Mouse (Mus musculus) heart, embryonic 16.5 days (tissue): ENCODE measurements around the gene Zmynd8. TPM values are rescaled to one million over a fixed set of nuclear protein-coding genes. Genes with fewer than 3 reads are reported as not detected.

ENCODE experiments used
- ATAC-seq: fragments of 200-750 bp; cut with Nextera tagmentation; replicated peaks from 2 replicates; pipeline ENCODE4 v1.8.0; 2017; ENCODE audit warnings: moderate number of reproducible peaks; ENCODE audit not compliant: insufficient read depth, low FRiP score; ENCODE audit errors: extremely low read depth
- H3K27ac ChIP-seq: fragments of 300-500 bp; sonication (generic); 2 replicates; pipeline ENCODE4 v1.5.1; 2014; ENCODE audit warnings: mild to moderate bottlenecking, low read length, control low read depth, moderate library complexity
- H3K27me3 ChIP-seq: fragments of 300-500 bp; sonication (generic); 2 replicates; pipeline ENCODE4 v1.6.1; 2014; ENCODE audit warnings: low read length, mixed read lengths; ENCODE audit not compliant: control insufficient read depth, insufficient read depth
- H3K36me3 ChIP-seq: fragments of 300-500 bp; sonication (generic); 2 replicates; pipeline ENCODE4 v1.6.1; 2014; ENCODE audit not compliant: control insufficient read depth, insufficient read depth
- H3K4me1 ChIP-seq: fragments of 300-500 bp; sonication (generic); 2 replicates; pipeline ENCODE4 v1.6.1; 2014; ENCODE audit warnings: low read length, mixed read lengths; ENCODE audit not compliant: control insufficient read depth, insufficient read depth
- H3K4me2 ChIP-seq: fragments of 300-500 bp; sonication (generic); 2 replicates; pipeline ENCODE4 v1.6.1; 2014; ENCODE audit warnings: low read depth, mild to moderate bottlenecking, control low read depth, low read length
- H3K4me3 ChIP-seq: fragments of 300-500 bp; sonication (generic); 2 replicates; pipeline ENCODE4 v1.5.1; 2014; ENCODE audit warnings: mild to moderate bottlenecking, control low read depth, low read length
- H3K9ac ChIP-seq: fragments of 300-500 bp; sonication (generic); 2 replicates; pipeline ENCODE4 v1.6.1; 2014; ENCODE audit warnings: low read length, control low read depth
- H3K9me3 ChIP-seq: fragments of 300-500 bp; sonication (generic); replicated peaks from 2 replicates; pipeline ENCODE4 v1.6.1; 2016; ENCODE audit warnings: low read length; ENCODE audit not compliant: control insufficient read depth
- WGBS: fragments of 180-500 bp; shearing (Covaris S2); extraction: QIAGEN DNeasy Blood & Tissue Kit; methylation state at CpG from one replicate; pipeline ENCODE4 v1.1.7; 2014; 5-methylcytosine and 5-hydroxymethylcytosine counted together
- polyA plus RNA-seq: library from polyadenylated mRNA; unstranded; fragments of >200 nt; fragmentation: Nextera tagmentation; extraction: Ambion mirVana; gene quantifications from 2 replicates; pipeline ENCODE4 v1.2.1, GENCODE M21; 2015

Gene Zmynd8
- polyA plus RNA-seq, 1 experiment from 2014 or later, result 36.0 TPM

GRCm38 (mm10) chr2:165828770-165829169 lies 70.0 kb downstream of the Zmynd8 start:
- H3K27ac ChIP-seq, result no peak overlapping the region
- H3K36me3 ChIP-seq, result peaks cover 46% of the 10 kb centered on the region
- no peaks in the 10 kb centered on the region for H3K27me3 ChIP-seq
- no peak for ATAC-seq
- H3K4me1 ChIP-seq, result peaks cover 15% of the 10 kb centered on the region
- no peaks in the 10 kb centered on the region for H3K9me3 ChIP-seq
- H3K9ac ChIP-seq, result no peak overlapping the region
- H3K4me2 ChIP-seq, result no peak overlapping the region
- no peak overlapping the region for H3K4me3 ChIP-seq
- WGBS, result 88% methylated on average over 12 of the region's 12 CpGs

GRCm38 (mm10) chr2:165825964-165826712 lies 72.7 kb downstream of the Zmynd8 start:
- no peaks in the 10 kb centered on the region for H3K9me3 ChIP-seq
- ATAC-seq, result peak; percentile 74
- H3K4me3 ChIP-seq, result no peak overlapping the region
- H3K36me3 ChIP-seq, result peaks cover 44% of the 10 kb centered on the region
- no peak overlapping the region for H3K27ac ChIP-seq
- H3K27me3 ChIP-seq, result no peaks in the 10 kb centered on the region
- H3K9ac ChIP-seq, result no peak overlapping the region
- H3K4me1 ChIP-seq, result peaks cover 7% of the 10 kb centered on the region; the same call in 1 of the 2 replicates
- WGBS, result 73% methylated on average over 10 of the region's 10 CpGs
- H3K4me2 ChIP-seq, result no peak overlapping the region

- Histone ChIP-seq H3K4me2 (no peak overlapping the region), H3K36me3 (peaks cover 38% of the 10 kb centered on the region), H3K4me3 (no peak overlapping the region), H3K9me3 (no peaks in the 10 kb centered on the region), H3K4me1 (peaks cover 4% of the 10 kb centered on the region), H3K9ac (no peak overlapping the region), H3K27ac (no peak overlapping the region), H3K27me3 (no peaks in the 10 kb centered on the region)
- ATAC-seq, result no peak
- WGBS, result 93% methylated on average over 17 of the region's 17 CpGs
These were observed 73.4 kb downstream of the Zmynd8 start for GRCm38 (mm10) chr2:165825261-165825900.

GRCm38 (mm10) chr2:165824826-165825225 lies 74.0 kb downstream of the Zmynd8 start:
- H3K4me1 ChIP-seq, result peaks cover 5% of the 10 kb centered on the region
- H3K9ac ChIP-seq, result no peak overlapping the region
- WGBS, result 91% methylated on average over 10 of the region's 10 CpGs
- no peaks in the 10 kb centered on the region for H3K9me3 ChIP-seq
- H3K4me2 ChIP-seq, result no peak overlapping the region
- no peak overlapping the region for H3K27ac ChIP-seq
- H3K4me3 ChIP-seq, result no peak overlapping the region
- H3K27me3 ChIP-seq, result no peaks in the 10 kb centered on the region
- peaks cover 41% of the 10 kb centered on the region for H3K36me3 ChIP-seq
- ATAC-seq, result no peak

- no peak overlapping the region for H3K9ac ChIP-seq
- no peak for ATAC-seq
- no peak overlapping the region for H3K4me2 ChIP-seq
- WGBS, result 93% methylated on average over 15 of the region's 15 CpGs
- H3K9me3 ChIP-seq, result no peaks in the 10 kb centered on the region
- H3K4me3 ChIP-seq, result no peak overlapping the region
- no peaks in the 10 kb centered on the region for H3K27me3 ChIP-seq
- H3K36me3 ChIP-seq, result peaks cover 32% of the 10 kb centered on the region
- no peak overlapping the region for H3K27ac ChIP-seq
- H3K4me1 ChIP-seq, result peaks cover 23% of the 10 kb centered on the region
These were observed 76.3 kb downstream of the Zmynd8 start for GRCm38 (mm10) chr2:165822478-165822877.

- Histone ChIP-seq H3K9ac (no peak overlapping the region), H3K4me2 (no peak overlapping the region), H3K36me3 (peaks cover 31% of the 10 kb centered on the region), H3K4me1 (peaks cover 28% of the 10 kb centered on the region), H3K27ac (no peak overlapping the region), H3K27me3 (no peaks in the 10 kb centered on the region), H3K9me3 (no peaks in the 10 kb centered on the region), H3K4me3 (no peak overlapping the region)
- no peak for ATAC-seq
- WGBS, result 80% methylated on average over 12 of the region's 12 CpGs
These were observed 77.1 kb downstream of the Zmynd8 start for GRCm38 (mm10) chr2:165821671-165822070.

GRCm38 (mm10) chr2:165820504-165821095 lies 78.2 kb downstream of the Zmynd8 start:
- Histone ChIP-seq H3K27ac (peak overlapping the region; percentile 41), H3K9me3 (no peaks in the 10 kb centered on the region), H3K9ac (peak overlapping the region; percentile 38; the same call in 1 of the 2 replicates), H3K4me3 (no peak overlapping the region), H3K36me3 (peaks cover 31% of the 10 kb centered on the region), H3K4me2 (no peak overlapping the region), H3K4me1 (peaks cover 36% of the 10 kb centered on the region), H3K27me3 (no peaks in the 10 kb centered on the region)
- 52% methylated on average over 15 of the region's 15 CpGs for WGBS
- ATAC-seq, result no peak

GRCm38 (mm10) chr2:165820073-165820472 lies 78.7 kb downstream of the Zmynd8 start:
- peaks cover 36% of the 10 kb centered on the region for H3K4me1 ChIP-seq
- H3K36me3 ChIP-seq, result peaks cover 30% of the 10 kb centered on the region

More at GRCm38 (mm10) chr2:165820073-165820472, 78.7 kb downstream of the Zmynd8 start:
- Histone ChIP-seq H3K9ac (peak overlapping the region; percentile 38; the same call in 1 of the 2 replicates), H3K27ac (peak overlapping the region; percentile 41; the same call in 1 of the 2 replicates), H3K4me3 (no peak overlapping the region), H3K4me2 (no peak overlapping the region), H3K9me3 (no peaks in the 10 kb centered on the region), H3K27me3 (no peaks in the 10 kb centered on the region)
- no peak for ATAC-seq
- WGBS, result 67% methylated on average over 3 of the region's 3 CpGs
